Mouse (Mus musculus) lung, postnatal 36 days (tissue): ENCODE data around the gene Stxbp3.
"Not testable (repeated sequence)": the region's sequence is repeated elsewhere in the genome, so short reads cannot be mapped to it uniquely, and the experiment has no call there.

Source experiments
- DNase-seq: peaks from one replicate; pipeline ENCODE4 v3.0.0; 2022; ENCODE audit warnings: mixed read lengths

The Stxbp3 gene

GRCm38 (mm10) chr3:108856386-108857123 lies 16.2 kb upstream of the Stxbp3 start:
- peak; percentile 72 for DNase-seq

GRCm38 (mm10) chr3:108855864-108856263 lies 15.5 kb upstream of the Stxbp3 start:
- DNase-seq = peak; percentile 73

- peak; percentile 71 for DNase-seq
Measured at GRCm38 (mm10) chr3:108855371-108855770, 15.0 kb upstream of the Stxbp3 start.

GRCm38 (mm10) chr3:108853266-108853665 lies 12.9 kb upstream of the Stxbp3 start:
- DNase-seq = no peak

GRCm38 (mm10) chr3:108851996-108852697 lies 11.8 kb upstream of the Stxbp3 start:
- DNase-seq = no peak

- DNase-seq = no peak
Measured at GRCm38 (mm10) chr3:108851554-108851953, 11.2 kb upstream of the Stxbp3 start.

- DNase-seq = no peak
Measured at GRCm38 (mm10) chr3:108851075-108851474, 10.7 kb upstream of the Stxbp3 start.

- DNase-seq = peak; percentile 39
Measured at GRCm38 (mm10) chr3:108850506-108850905, 10.2 kb upstream of the Stxbp3 start.

- no peak for DNase-seq
Measured at GRCm38 (mm10) chr3:108846616-108847015, 6.3 kb upstream of the Stxbp3 start.

GRCm38 (mm10) chr3:108844521-108844920 lies 4.2 kb upstream of the Stxbp3 start:
- DNase-seq = no peak

GRCm38 (mm10) chr3:108844026-108844425 lies 3.7 kb upstream of the Stxbp3 start:
- no peak for DNase-seq

- DNase-seq = no peak
Measured at GRCm38 (mm10) chr3:108840716-108841054, 359 bp upstream of the Stxbp3 start.

- no peak for DNase-seq
Measured at GRCm38 (mm10) chr3:108839647-108839999, 703 bp downstream of the Stxbp3 start.

- DNase-seq = no peak
Measured at GRCm38 (mm10) chr3:108838980-108839379, 1.3 kb downstream of the Stxbp3 start.

GRCm38 (mm10) chr3:108836931-108837330 lies 3.4 kb downstream of the Stxbp3 start:
- no peak for DNase-seq

- not testable (repeated sequence) for DNase-seq
Measured at GRCm38 (mm10) chr3:108833717-108834116, 6.6 kb downstream of the Stxbp3 start.

- DNase-seq = no peak
Measured at GRCm38 (mm10) chr3:108831750-108832149, 8.6 kb downstream of the Stxbp3 start.

- peak; percentile 79 for DNase-seq
Measured at GRCm38 (mm10) chr3:108830493-108830892, 9.8 kb downstream of the Stxbp3 start.

GRCm38 (mm10) chr3:108815631-108816030 lies 24.7 kb downstream of the Stxbp3 start:
- DNase-seq = no peak

GRCm38 (mm10) chr3:108810747-108811263 lies 29.5 kb downstream of the Stxbp3 start:
- DNase-seq = no peak

- DNase-seq = no peak
Measured at GRCm38 (mm10) chr3:108805622-108806021, 34.7 kb downstream of the Stxbp3 start.

- DNase-seq = no peak
Measured at GRCm38 (mm10) chr3:108798375-108798774, 42.0 kb downstream of the Stxbp3 start.

GRCm38 (mm10) chr3:108797723-108798122 lies 42.6 kb downstream of the Stxbp3 start:
- DNase-seq = peak; percentile 30

- no peak for DNase-seq
Measured at GRCm38 (mm10) chr3:108796386-108796785, 43.9 kb downstream of the Stxbp3 start.
